Mouse (Mus musculus): ENCODE measurements around the gene Foxa3. TPM values are rescaled to one million over a fixed set of nuclear protein-coding genes. Genes with fewer than 3 reads are reported as not detected.

The Foxa3 gene
- total RNA-seq, 1 experiment from 2014 or later: not detected

GRCm38 (mm10) chr7:19003902-19004630, 19.3 kb downstream of the Foxa3 start, which contains the start of gene Irf2bp1:
TSS of gene Irf2bp1 (plus strand) at chr7:19004044.
- peak; percentile 64 for ATAC-seq (replicated peaks; ENCODE audit: insufficient number of reproducible peaks, low FRiP score, low TSS enrichment, poor library complexity, severe bottlenecking)

- ATAC-seq (replicated peaks; ENCODE audit: insufficient number of reproducible peaks, low FRiP score, low TSS enrichment, poor library complexity, severe bottlenecking): peak; percentile 51
Measured at GRCm38 (mm10) chr7:19002848-19003498, 20.4 kb downstream of the Foxa3 start.

- no peak for ATAC-seq (replicated peaks; ENCODE audit: insufficient number of reproducible peaks, low FRiP score, low TSS enrichment, poor library complexity, severe bottlenecking)
Measured at GRCm38 (mm10) chr7:19002115-19002514, 21.2 kb downstream of the Foxa3 start.

- no peak for ATAC-seq (replicated peaks; ENCODE audit: insufficient number of reproducible peaks, low FRiP score, low TSS enrichment, poor library complexity, severe bottlenecking)
Measured at GRCm38 (mm10) chr7:19001807-19002085, 21.6 kb downstream of the Foxa3 start.

- ATAC-seq (replicated peaks; ENCODE audit: insufficient number of reproducible peaks, low FRiP score, low TSS enrichment, poor library complexity, severe bottlenecking): peak; percentile 54
Measured at GRCm38 (mm10) chr7:19001066-19001806, 22.1 kb downstream of the Foxa3 start.

- ATAC-seq (replicated peaks; ENCODE audit: insufficient number of reproducible peaks, low FRiP score, low TSS enrichment, poor library complexity, severe bottlenecking): no peak
Measured at GRCm38 (mm10) chr7:19000421-19000820, 22.9 kb downstream of the Foxa3 start.

- ATAC-seq (replicated peaks; ENCODE audit: insufficient number of reproducible peaks, low FRiP score, low TSS enrichment, poor library complexity, severe bottlenecking): no peak
Measured at GRCm38 (mm10) chr7:18998835-18999234, 24.5 kb downstream of the Foxa3 start.

GRCm38 (mm10) chr7:18993036-18993435, 30.3 kb downstream of the Foxa3 start:
- ATAC-seq (replicated peaks; ENCODE audit: insufficient number of reproducible peaks, low FRiP score, low TSS enrichment, poor library complexity, severe bottlenecking): no peak

- no peak for ATAC-seq (replicated peaks; ENCODE audit: insufficient number of reproducible peaks, low FRiP score, low TSS enrichment, poor library complexity, severe bottlenecking)
Measured at GRCm38 (mm10) chr7:18992294-18992675, 31.1 kb downstream of the Foxa3 start.

GRCm38 (mm10) chr7:18991660-18992293, 31.6 kb downstream of the Foxa3 start:
- no peak for ATAC-seq (replicated peaks; ENCODE audit: insufficient number of reproducible peaks, low FRiP score, low TSS enrichment, poor library complexity, severe bottlenecking)

- ATAC-seq (replicated peaks; ENCODE audit: insufficient number of reproducible peaks, low FRiP score, low TSS enrichment, poor library complexity, severe bottlenecking): peak; percentile 89
Measured at GRCm38 (mm10) chr7:18990601-18991295, 32.6 kb downstream of the Foxa3 start, which contains the start of gene Mypop. TSS of gene Mypop (plus strand) at chr7:18991245.

- no peak for ATAC-seq (replicated peaks; ENCODE audit: insufficient number of reproducible peaks, low FRiP score, low TSS enrichment, poor library complexity, severe bottlenecking)
Measured at GRCm38 (mm10) chr7:18989995-18990394, 33.3 kb downstream of the Foxa3 start.

- ATAC-seq (replicated peaks; ENCODE audit: insufficient number of reproducible peaks, low FRiP score, low TSS enrichment, poor library complexity, severe bottlenecking): no peak
Measured at GRCm38 (mm10) chr7:18988780-18989179, 34.6 kb downstream of the Foxa3 start.

- no peak for ATAC-seq (replicated peaks; ENCODE audit: insufficient number of reproducible peaks, low FRiP score, low TSS enrichment, poor library complexity, severe bottlenecking)
Measured at GRCm38 (mm10) chr7:18987747-18988146, 35.6 kb downstream of the Foxa3 start.

GRCm38 (mm10) chr7:18987100-18987499, 36.2 kb downstream of the Foxa3 start, which contains the start of gene Nanos2:
TSS of gene Nanos2 (plus strand) at chr7:18987400.
- ATAC-seq (replicated peaks; ENCODE audit: insufficient number of reproducible peaks, low FRiP score, low TSS enrichment, poor library complexity, severe bottlenecking): no peak

GRCm38 (mm10) chr7:18986503-18986902, 36.8 kb downstream of the Foxa3 start:
- ATAC-seq (replicated peaks; ENCODE audit: insufficient number of reproducible peaks, low FRiP score, low TSS enrichment, poor library complexity, severe bottlenecking): no peak

- no peak for ATAC-seq (replicated peaks; ENCODE audit: insufficient number of reproducible peaks, low FRiP score, low TSS enrichment, poor library complexity, severe bottlenecking)
Measured at GRCm38 (mm10) chr7:18978381-18978780, 45.0 kb downstream of the Foxa3 start.

GRCm38 (mm10) chr7:18970956-18971355, 52.4 kb downstream of the Foxa3 start:
- ATAC-seq (replicated peaks; ENCODE audit: insufficient number of reproducible peaks, low FRiP score, low TSS enrichment, poor library complexity, severe bottlenecking): no peak

- no peak for ATAC-seq (replicated peaks; ENCODE audit: insufficient number of reproducible peaks, low FRiP score, low TSS enrichment, poor library complexity, severe bottlenecking)
Measured at GRCm38 (mm10) chr7:18967603-18968002, 55.7 kb downstream of the Foxa3 start.
